Mouse (Mus musculus) testis, adult 2 months (tissue): Measurements from ENCODE around the gene Ppil6. TPM values are rescaled to one million over a fixed set of nuclear protein-coding genes. Genes with fewer than 3 reads are reported as not detected.
"Not testable (repeated sequence)": the region's sequence is repeated elsewhere in the genome, so short reads cannot be mapped to it uniquely, and the experiment has no call there.

Experiments
- H3K27ac ChIP-seq: fragments of 200-500 bp; 2 replicates; pipeline ENCODE4 v1.5.1; 2012; ENCODE audit warnings: low read depth, low read length; ENCODE audit not compliant: control insufficient read depth, insufficient read depth
- H3K27me3 ChIP-seq: fragments of 200-500 bp; 2 replicates; pipeline ENCODE4 v1.6.1; 2012; ENCODE audit warnings: mild to moderate bottlenecking, low read length, moderate library complexity; ENCODE audit not compliant: control insufficient read depth, insufficient read depth
- H3K36me3 ChIP-seq: fragments of 200-500 bp; 2 replicates; pipeline ENCODE4 v1.6.1; 2012; ENCODE audit warnings: mild to moderate bottlenecking, low read length; ENCODE audit not compliant: control insufficient read depth, insufficient read depth
- H3K4me1 ChIP-seq: fragments of 200-500 bp; 2 replicates; pipeline ENCODE4 v1.6.1; 2012; ENCODE audit warnings: low read length; ENCODE audit not compliant: control insufficient read depth, insufficient read depth
- H3K4me3 ChIP-seq: fragments of 200-500 bp; 2 replicates; pipeline ENCODE4 v1.5.1; 2012; ENCODE audit warnings: low read depth, mild to moderate bottlenecking, low read length, moderate library complexity, mixed read lengths; ENCODE audit not compliant: control insufficient read depth
- CTCF ChIP-seq: fragments of 200-500 bp; IDR thresholded peaks from 2 replicates; pipeline ENCODE4 v1.5.1; 2012; ENCODE audit warnings: low read depth, mild to moderate bottlenecking, inconsistent platforms, low read length, moderate library complexity; ENCODE audit not compliant: control insufficient read depth, insufficient read depth, insufficient replicate concordance
- POLR2A ChIP-seq: fragments of 200-500 bp; IDR thresholded peaks from 2 replicates; pipeline ENCODE4 v1.6.1; 2012; ENCODE audit warnings: low read depth, mild to moderate bottlenecking, inconsistent platforms, low read length, moderate library complexity; ENCODE audit not compliant: control insufficient read depth
- polyA plus RNA-seq: library from polyadenylated mRNA; depleted of rRNA; stranded (reverse); fragments of >200 nt; gene quantifications from 2 replicates; pipeline ENCODE4 v1.2.3, GENCODE M21; 2012

The Ppil6 gene
- polyA plus RNA-seq, 1 experiment = 29.4 TPM

DNA sequence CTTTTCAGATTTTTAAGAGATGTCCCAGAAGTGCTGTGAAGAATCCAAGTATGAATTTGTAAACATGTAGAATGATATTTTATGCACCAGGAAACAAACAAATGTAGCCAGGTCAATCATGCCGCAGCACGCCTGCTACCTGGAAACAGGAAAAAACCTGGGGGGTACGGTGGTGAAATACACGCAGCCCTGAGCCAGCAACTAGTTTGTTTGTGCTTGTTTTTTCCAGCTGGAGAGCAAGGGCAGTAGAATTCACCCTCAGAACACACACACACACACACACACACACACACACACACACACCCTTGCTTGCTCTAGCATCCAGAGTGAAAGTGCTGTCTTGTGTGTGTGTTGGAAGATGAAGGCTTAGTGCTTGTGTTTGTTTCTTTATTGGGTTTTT lies 872 bp downstream of the Ppil6 start:
- Histone ChIP-seq H3K27me3 (no peaks in the 10 kb centered on the region), H3K4me1 (peaks cover 13% of the 10 kb centered on the region), H3K4me3 (peak overlapping the region; percentile 55), H3K27ac (no peak overlapping the region), H3K36me3 (no peaks in the 10 kb centered on the region)
- TF ChIP-seq CTCF (no peak), POLR2A (no peak)

DNA sequence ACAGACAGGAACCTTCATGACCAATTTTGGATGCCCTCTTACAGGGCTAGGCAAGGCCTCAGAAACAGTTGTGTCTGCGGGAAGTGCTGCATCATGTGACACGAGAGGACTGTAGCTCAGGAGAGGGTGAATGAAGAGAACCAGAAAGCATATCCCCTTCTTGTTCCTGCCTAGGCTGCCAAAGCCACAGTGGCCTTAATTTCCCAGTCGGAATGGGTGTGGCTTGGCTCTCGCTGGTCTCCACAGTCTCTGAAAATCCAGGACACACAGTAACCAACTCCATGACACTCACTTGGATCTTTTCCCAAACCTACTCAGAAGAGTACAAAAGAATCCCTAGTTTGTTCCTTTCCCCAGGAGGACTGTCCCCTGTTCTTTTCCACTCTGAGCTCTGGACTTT lies 10.7 kb downstream of the Ppil6 start:
- H3K4me1 ChIP-seq = no peaks in the 10 kb centered on the region

DNA sequence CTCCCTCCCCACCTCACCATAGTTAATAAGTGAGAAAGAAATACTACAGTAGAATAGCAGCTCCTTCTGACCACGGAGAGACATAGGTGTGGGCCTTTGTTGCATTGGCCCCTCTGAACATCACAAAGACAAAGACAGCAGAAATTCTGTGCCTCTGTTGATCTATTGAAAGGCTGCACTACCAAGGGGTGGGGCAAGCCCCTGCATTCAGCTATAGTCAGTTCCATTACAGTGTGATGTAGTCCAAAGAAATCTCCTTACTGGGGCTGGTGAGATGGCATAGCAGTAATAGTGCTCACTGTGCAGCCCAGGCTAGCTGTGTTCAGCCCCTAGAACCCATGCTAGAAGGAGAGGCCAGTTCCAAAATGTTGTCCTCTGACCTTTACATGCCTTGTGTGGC lies 14.8 kb downstream of the Ppil6 start:
- Histone ChIP-seq H3K4me1 (no peaks in the 10 kb centered on the region), H3K36me3 (no peaks in the 10 kb centered on the region), H3K27ac (no peak overlapping the region), H3K27me3 (no peaks in the 10 kb centered on the region), H3K4me3 (no peak overlapping the region)
- no peak for TF ChIP-seq POLR2A
- no peak for TF ChIP-seq CTCF

More for the DNA sequence above, 10.7 kb downstream of the Ppil6 start:
- Histone ChIP-seq H3K4me3 (no peak overlapping the region), H3K27me3 (no peaks in the 10 kb centered on the region), H3K36me3 (no peaks in the 10 kb centered on the region), H3K27ac (no peak overlapping the region)
- TF ChIP-seq CTCF (no peak), POLR2A (no peak)

DNA sequence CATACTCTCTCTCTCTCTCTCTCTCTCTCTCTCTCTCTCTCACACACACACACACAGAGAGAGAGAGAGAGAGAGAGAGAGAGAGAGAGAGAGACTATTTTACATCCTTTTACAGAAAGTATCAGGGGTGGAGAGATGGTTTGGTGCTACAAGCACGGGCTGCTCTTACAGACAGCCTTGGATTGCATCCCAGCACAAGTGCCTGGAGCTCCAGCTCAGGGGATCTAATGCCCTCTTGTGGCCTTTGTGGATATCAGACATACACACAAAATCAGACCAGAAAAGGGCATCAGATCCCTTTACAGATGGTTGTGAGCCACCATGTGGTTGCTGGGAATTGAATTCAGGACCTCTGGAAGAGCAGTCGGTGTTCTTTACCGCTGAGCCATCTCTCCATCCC lies 15.2 kb downstream of the Ppil6 start:
- not testable (repeated sequence) for H3K27me3 ChIP-seq, H3K27ac ChIP-seq, H3K4me1 ChIP-seq, H3K36me3 ChIP-seq, H3K4me3 ChIP-seq
- TF ChIP-seq CTCF = peak; percentile 40; the same call in 1 of the 2 replicates

DNA sequence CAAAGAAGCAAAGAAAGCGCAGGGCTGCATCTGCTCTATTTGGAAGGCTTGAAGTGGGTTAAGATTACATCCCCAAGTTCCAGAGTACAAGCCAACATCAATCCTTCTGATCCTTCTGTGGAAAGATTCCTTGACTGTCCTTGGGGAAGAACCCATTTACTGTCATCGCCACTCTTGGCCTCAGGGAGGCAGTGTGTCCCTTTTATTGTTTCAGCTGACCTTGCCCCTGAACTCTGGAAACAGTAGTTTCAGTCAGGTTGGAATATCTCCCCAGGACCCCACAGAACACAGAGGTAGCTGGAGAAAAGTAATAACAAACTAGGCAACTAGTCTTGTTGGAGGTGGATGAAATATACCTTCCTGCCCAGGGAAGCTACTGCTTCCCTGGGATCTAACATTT lies 18.9 kb downstream of the Ppil6 start:
- no peak for TF ChIP-seq CTCF
- Histone ChIP-seq H3K27me3 (no peaks in the 10 kb centered on the region), H3K4me3 (no peak overlapping the region), H3K4me1 (no peaks in the 10 kb centered on the region), H3K36me3 (no peaks in the 10 kb centered on the region), H3K27ac (no peak overlapping the region)

DNA sequence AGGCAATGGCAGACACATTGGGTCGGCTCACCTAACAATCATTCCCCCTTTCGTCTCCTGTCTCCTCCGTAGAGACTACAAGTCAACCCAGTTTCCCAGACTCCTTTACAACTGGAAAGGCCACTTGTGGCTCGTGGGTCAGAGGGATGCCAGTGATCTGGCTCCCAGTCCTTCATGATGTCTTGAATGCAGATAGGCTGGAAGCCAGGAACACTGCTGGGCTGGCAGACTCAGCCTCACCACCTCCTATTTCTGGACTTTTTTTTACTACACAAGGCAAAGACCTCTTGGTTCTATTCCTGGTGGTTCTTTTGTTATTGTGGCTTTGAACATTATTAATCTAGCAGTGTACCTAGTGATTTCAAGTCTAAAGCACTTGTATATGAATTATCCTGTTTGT lies 24.1 kb downstream of the Ppil6 start:
- H3K4me3 ChIP-seq = no peak overlapping the region
- no peaks in the 10 kb centered on the region for H3K27me3 ChIP-seq
- no peaks in the 10 kb centered on the region for H3K36me3 ChIP-seq
- H3K4me1 ChIP-seq = no peaks in the 10 kb centered on the region
- H3K27ac ChIP-seq = no peak overlapping the region
- TF ChIP-seq CTCF = no peak
- no peak for TF ChIP-seq POLR2A

DNA sequence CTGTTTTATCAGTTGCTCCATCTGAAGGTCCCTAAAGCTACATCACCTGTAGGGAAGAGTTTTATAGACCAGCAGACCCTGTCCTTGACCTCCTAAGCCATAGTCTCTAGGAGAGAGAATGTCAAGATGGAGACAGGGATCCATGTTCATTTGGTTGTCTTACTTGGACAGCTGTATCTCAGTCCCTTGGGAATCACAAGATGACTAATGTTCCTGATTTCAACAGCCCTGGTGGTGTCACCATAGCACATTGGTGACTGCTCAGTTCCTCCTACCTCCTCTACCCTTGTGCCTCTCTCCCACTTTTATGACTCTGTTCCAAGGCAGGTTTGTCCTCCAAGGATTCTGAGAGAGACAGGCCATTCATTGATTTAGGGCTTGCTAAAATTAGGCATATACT lies 24.7 kb downstream of the Ppil6 start:
- Histone ChIP-seq H3K27ac (no peak overlapping the region), H3K27me3 (no peaks in the 10 kb centered on the region), H3K4me3 (no peak overlapping the region), H3K4me1 (no peaks in the 10 kb centered on the region), H3K36me3 (no peaks in the 10 kb centered on the region)
- no peak for TF ChIP-seq CTCF
- TF ChIP-seq POLR2A = no peak

DNA sequence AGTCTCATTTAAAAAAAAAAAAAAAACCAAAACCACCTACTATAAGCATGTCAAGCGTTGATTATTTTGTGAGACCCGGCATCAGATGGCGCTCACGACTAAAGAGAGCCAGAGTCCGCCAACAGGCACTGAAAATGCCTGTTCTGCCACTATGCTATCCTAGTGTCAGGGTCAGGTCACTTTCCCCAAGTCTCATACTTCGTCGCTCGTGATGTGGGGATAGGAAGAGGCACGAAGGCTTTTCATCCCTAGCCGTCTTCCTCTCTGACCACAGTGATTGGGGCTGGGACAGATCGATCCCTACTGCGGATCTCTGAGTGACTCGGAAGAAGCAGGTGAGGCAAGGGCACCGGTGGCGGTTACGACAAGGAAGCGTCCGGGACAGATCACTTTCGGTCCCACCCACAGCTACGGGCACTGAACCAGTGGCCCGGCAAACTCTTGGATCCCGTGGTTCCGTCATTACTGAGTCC lies 28.3 kb downstream of the Ppil6 start:
- Histone ChIP-seq H3K36me3 (no peaks in the 10 kb centered on the region; the same call in 1 of the 2 replicates), H3K4me3 (peak overlapping the region; percentile 96), H3K27me3 (no peaks in the 10 kb centered on the region), H3K27ac (peak overlapping the region; percentile 81), H3K4me1 (peaks cover 2% of the 10 kb centered on the region; the same call in 1 of the 2 replicates)
- TF ChIP-seq CTCF = 0 out of 2 replicates have a peak, but pooled peaks have one; percentile 9
- no peak for TF ChIP-seq POLR2A
